Mouse (Mus musculus) heart, embryonic 13.5 days (tissue): ENCODE measurements at regions not wholly inside any gene's neighbourhood (a gene's known extent, or its start where the extent isn't known, plus 50 kb on each side); places are given as distances from the start of the nearest gene placed in this dataset.
"Not testable (repeated sequence)": the region's sequence is repeated elsewhere in the genome, so short reads cannot be mapped to it uniquely, and the experiment has no call there.

Experiments
- ATAC-seq: fragments of 200-750 bp; cut with Nextera tagmentation; 2 replicates; pipeline ENCODE4 v1.8.0; 2017; ENCODE audit warnings: moderate TSS enrichment; ENCODE audit not compliant: insufficient number of reproducible peaks, low FRiP score, low TSS enrichment; ENCODE audit errors: extremely low read depth
- H3K27ac ChIP-seq: fragments of 300-500 bp; sonication (generic); replicated peaks from 2 replicates; pipeline ENCODE4 v1.5.1; 2015; ENCODE audit warnings: moderate library complexity, mild to moderate bottlenecking, inconsistent platforms
- H3K27me3 ChIP-seq: fragments of 300-500 bp; sonication (generic); replicated peaks from 2 replicates; pipeline ENCODE4 v1.6.1; 2015; ENCODE audit warnings: mild to moderate bottlenecking, inconsistent platforms
- H3K36me3 ChIP-seq: fragments of 300-500 bp; sonication (generic); 2 replicates; pipeline ENCODE4 v1.6.1; 2015; ENCODE audit warnings: mild to moderate bottlenecking, inconsistent platforms
- H3K4me1 ChIP-seq: fragments of 300-500 bp; sonication (generic); 2 replicates; pipeline ENCODE4 v1.6.1; 2015; ENCODE audit warnings: inconsistent platforms
- H3K4me2 ChIP-seq: fragments of 300-500 bp; sonication (generic); 2 replicates; pipeline ENCODE4 v1.6.1; 2015; ENCODE audit warnings: inconsistent platforms, mild to moderate bottlenecking, moderate library complexity
- H3K4me3 ChIP-seq: fragments of 300-500 bp; sonication (generic); 2 replicates; pipeline ENCODE4 v1.5.1; 2015; ENCODE audit warnings: moderate library complexity, mild to moderate bottlenecking, inconsistent platforms
- H3K9ac ChIP-seq: fragments of 300-500 bp; sonication (generic); 2 replicates; pipeline ENCODE4 v1.6.1; 2015; ENCODE audit warnings: inconsistent platforms, mild to moderate bottlenecking, moderate library complexity
- H3K9me3 ChIP-seq: fragments of 300-500 bp; sonication (generic); 2 replicates; pipeline ENCODE4 v1.6.1; 2016; ENCODE audit warnings: inconsistent platforms
- WGBS: fragments of 180-500 bp; shearing (Covaris S2); methylation state at CpG from one replicate; pipeline ENCODE4 v1.1.7; 2015; ENCODE audit warnings: mixed read lengths; 5-methylcytosine and 5-hydroxymethylcytosine counted together

- no peaks in the 10 kb centered on the region for H3K36me3 ChIP-seq
- no peak overlapping the region for H3K4me2 ChIP-seq
- WGBS = 67% methylated on average over 3 of the region's 3 CpGs
- H3K27me3 ChIP-seq = no peaks in the 10 kb centered on the region
- no peak overlapping the region for H3K9ac ChIP-seq
- H3K4me3 ChIP-seq = no peak overlapping the region
- H3K27ac ChIP-seq = no peak overlapping the region
- no peaks in the 10 kb centered on the region for H3K9me3 ChIP-seq
- no peak for ATAC-seq
- H3K4me1 ChIP-seq = peaks cover 21% of the 10 kb centered on the region
Observed at GRCm38 (mm10) chr17:79977154-79977571, 81.2 kb upstream of the Atl2 start.

- Histone ChIP-seq H3K9me3 (no peaks in the 10 kb centered on the region), H3K9ac (no peak overlapping the region), H3K4me1 (peaks cover 21% of the 10 kb centered on the region), H3K36me3 (no peaks in the 10 kb centered on the region), H3K27ac (no peak overlapping the region), H3K27me3 (no peaks in the 10 kb centered on the region), H3K4me2 (peak overlapping the region; percentile 65), H3K4me3 (peak overlapping the region; percentile 27)
- no peak for ATAC-seq
- 76% methylated on average over 5 of the region's 5 CpGs for WGBS
Observed at GRCm38 (mm10) chr17:79976518-79977100, 80.7 kb upstream of the Atl2 start.

DNA sequence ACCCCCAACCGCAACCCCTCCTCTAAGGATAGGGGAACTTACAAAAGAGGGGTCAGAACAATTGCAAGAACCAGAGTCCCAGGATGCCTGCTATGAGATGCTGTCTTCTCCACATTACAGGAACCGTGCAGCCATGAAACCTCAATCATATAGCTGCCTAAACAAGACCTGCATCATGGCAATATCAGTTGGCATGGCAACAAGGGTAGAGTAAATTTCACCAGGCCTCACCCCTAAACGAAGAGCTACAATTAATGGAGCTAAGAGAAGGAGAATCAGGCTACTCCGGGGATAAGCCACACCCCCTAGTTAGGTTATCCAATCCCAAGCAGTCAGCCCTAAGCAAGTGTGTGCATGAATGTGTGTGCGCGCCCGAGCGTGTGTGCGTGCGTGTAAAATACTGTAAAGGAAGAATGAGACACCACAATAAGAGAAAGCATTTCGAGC lies 80.1 kb upstream of the Atl2 start:
- Histone ChIP-seq H3K4me2 (peak overlapping the region; percentile 65), H3K27me3 (0 out of 2 replicates have a peak, but pooled peaks cover 2% of the 10 kb centered on the region), H3K36me3 (no peaks in the 10 kb centered on the region), H3K27ac (no peak overlapping the region), H3K4me1 (peaks cover 21% of the 10 kb centered on the region), H3K9ac (no peak overlapping the region), H3K4me3 (peak overlapping the region; percentile 27), H3K9me3 (no peaks in the 10 kb centered on the region)
- ATAC-seq = no peak
- WGBS = 29% methylated on average over 11 of the region's 11 CpGs

GRCm38 (mm10) chr17:79975150-79975757 lies 79.3 kb upstream of the Atl2 start:
- H3K27ac ChIP-seq, ATAC-seq, H3K36me3 ChIP-seq, H3K9ac ChIP-seq, H3K27me3 ChIP-seq, H3K9me3 ChIP-seq: not testable (repeated sequence)
- H3K4me1 ChIP-seq = peaks cover 21% of the 10 kb centered on the region
- WGBS = 18% methylated on average over 16 of the region's 16 CpGs
- H3K4me2 ChIP-seq = peak overlapping the region; percentile 65
- peak overlapping the region; percentile 27 for H3K4me3 ChIP-seq

- Histone ChIP-seq H3K27me3 (peaks cover 22% of the 10 kb centered on the region), H3K4me3 (no peak overlapping the region), H3K4me1 (peaks cover 36% of the 10 kb centered on the region), H3K36me3 (no peaks in the 10 kb centered on the region), H3K9ac (no peak overlapping the region), H3K9me3 (no peaks in the 10 kb centered on the region), H3K27ac (no peak overlapping the region), H3K4me2 (no peak overlapping the region)
- no peak for ATAC-seq
- WGBS = 73% methylated on average over 8 of the region's 8 CpGs
Observed at GRCm38 (mm10) chr17:79971721-79972336, 75.9 kb upstream of the Atl2 start.

DNA sequence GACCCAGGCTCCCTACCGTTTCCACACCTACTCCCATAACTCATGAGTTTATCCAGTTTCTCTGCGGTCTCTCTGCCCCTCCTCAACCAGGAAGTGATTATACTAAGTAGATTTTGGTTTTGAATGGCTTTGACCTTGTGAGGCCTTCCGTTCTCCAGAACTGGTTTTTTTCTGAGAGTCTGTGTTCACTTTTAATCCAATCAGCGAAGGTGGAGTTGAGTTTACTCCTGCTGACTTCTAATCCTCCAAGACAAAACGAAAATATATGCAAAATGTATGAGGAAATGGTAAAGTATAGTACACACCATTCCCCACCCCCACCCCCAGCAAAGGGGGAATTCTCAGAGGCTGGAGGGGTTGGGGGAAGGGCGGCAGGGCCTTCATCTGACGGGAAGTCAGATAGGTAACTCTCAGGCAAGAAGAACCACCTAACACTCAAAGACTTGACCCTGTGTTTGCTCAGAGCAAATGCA lies 73.6 kb upstream of the Atl2 start:
- Histone ChIP-seq H3K9me3 (no peaks in the 10 kb centered on the region), H3K4me3 (no peak overlapping the region), H3K36me3 (no peaks in the 10 kb centered on the region), H3K27ac (0 out of 2 replicates have a peak overlapping the region, but pooled peaks have one; percentile 6), H3K9ac (no peak overlapping the region), H3K4me2 (peak overlapping the region; percentile 31; the same call in 1 of the 2 replicates), H3K4me1 (peaks cover 18% of the 10 kb centered on the region), H3K27me3 (peaks cover 23% of the 10 kb centered on the region)
- 25% methylated on average over 7 of the region's 7 CpGs for WGBS
- no peak for ATAC-seq

- WGBS = 53% methylated on average over 9 of the region's 9 CpGs
- ATAC-seq = 0 out of 2 replicates have a peak, but pooled peaks have one; percentile 26
- Histone ChIP-seq H3K4me1 (peaks cover 18% of the 10 kb centered on the region), H3K9me3 (no peaks in the 10 kb centered on the region), H3K9ac (no peak overlapping the region), H3K27ac (no peak overlapping the region), H3K4me2 (no peak overlapping the region), H3K36me3 (no peaks in the 10 kb centered on the region), H3K27me3 (peaks cover 23% of the 10 kb centered on the region), H3K4me3 (no peak overlapping the region)
Observed at GRCm38 (mm10) chr17:79968819-79969218, 72.9 kb upstream of the Atl2 start.

- 47% methylated on average over 6 of the region's 6 CpGs for WGBS
- H3K27me3 ChIP-seq = peaks cover 23% of the 10 kb centered on the region
- peaks cover 21% of the 10 kb centered on the region for H3K4me1 ChIP-seq
- ATAC-seq = no peak
- H3K27ac ChIP-seq = no peak overlapping the region
- no peaks in the 10 kb centered on the region for H3K9me3 ChIP-seq
- H3K9ac ChIP-seq = no peak overlapping the region
- H3K4me2 ChIP-seq = no peak overlapping the region
- no peak overlapping the region for H3K4me3 ChIP-seq
- no peaks in the 10 kb centered on the region for H3K36me3 ChIP-seq
Observed at GRCm38 (mm10) chr17:79966981-79967380, 71.1 kb upstream of the Atl2 start.

DNA sequence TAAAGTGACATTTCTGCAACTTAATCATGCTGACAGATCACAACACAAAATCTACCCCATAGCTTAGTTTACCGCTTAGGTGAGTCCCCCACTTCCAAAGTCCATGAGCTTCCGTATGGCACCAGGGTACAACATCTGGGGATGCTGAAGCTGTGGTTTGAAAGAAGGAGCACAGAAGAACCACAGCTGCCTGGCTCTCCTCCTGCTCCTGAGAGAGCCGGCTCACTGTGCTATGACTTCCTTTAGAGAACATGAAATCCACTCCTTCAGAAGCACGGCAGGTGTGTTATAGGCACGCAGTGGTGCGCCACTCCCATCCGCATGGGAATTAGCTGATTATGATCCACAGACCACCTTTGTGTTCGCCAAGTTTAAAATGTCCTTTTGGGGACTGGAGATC lies 69.7 kb upstream of the Atl2 start:
- Histone ChIP-seq H3K27me3 (peaks cover 17% of the 10 kb centered on the region), H3K27ac (no peak overlapping the region), H3K4me1 (peaks cover 31% of the 10 kb centered on the region), H3K36me3 (no peaks in the 10 kb centered on the region), H3K4me3 (no peak overlapping the region), H3K4me2 (no peak overlapping the region), H3K9me3 (no peaks in the 10 kb centered on the region), H3K9ac (no peak overlapping the region)
- no peak for ATAC-seq
- 86% methylated on average over 8 of the region's 8 CpGs for WGBS

DNA sequence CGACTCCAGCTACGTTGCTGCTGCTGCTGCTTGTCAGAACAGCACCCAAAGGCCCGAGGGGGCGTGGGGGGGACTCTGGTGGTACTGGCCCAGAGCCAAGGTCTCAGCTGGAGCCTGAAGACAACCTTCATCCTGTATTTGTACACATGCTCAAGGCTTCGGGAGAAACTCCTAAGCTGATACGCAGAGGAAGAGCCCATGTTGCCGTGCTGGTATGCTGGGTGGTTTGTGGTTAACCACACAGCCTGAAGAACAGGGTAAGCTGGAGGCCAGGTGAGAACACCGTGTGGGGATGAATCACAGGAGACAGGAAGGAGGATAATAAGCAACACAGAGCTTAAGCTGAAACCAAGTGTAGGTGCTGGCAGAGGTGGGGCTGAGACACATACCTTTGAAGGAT lies 68.9 kb upstream of the Atl2 start:
- H3K27me3 ChIP-seq = peaks cover 16% of the 10 kb centered on the region
- 69% methylated on average over 8 of the region's 8 CpGs for WGBS
- H3K36me3 ChIP-seq = no peaks in the 10 kb centered on the region
- H3K4me2 ChIP-seq = no peak overlapping the region
- no peak for ATAC-seq
- H3K4me1 ChIP-seq = peaks cover 32% of the 10 kb centered on the region
- no peak overlapping the region for H3K4me3 ChIP-seq
- no peak overlapping the region for H3K27ac ChIP-seq
- H3K9me3 ChIP-seq = no peaks in the 10 kb centered on the region
- H3K9ac ChIP-seq = no peak overlapping the region

DNA sequence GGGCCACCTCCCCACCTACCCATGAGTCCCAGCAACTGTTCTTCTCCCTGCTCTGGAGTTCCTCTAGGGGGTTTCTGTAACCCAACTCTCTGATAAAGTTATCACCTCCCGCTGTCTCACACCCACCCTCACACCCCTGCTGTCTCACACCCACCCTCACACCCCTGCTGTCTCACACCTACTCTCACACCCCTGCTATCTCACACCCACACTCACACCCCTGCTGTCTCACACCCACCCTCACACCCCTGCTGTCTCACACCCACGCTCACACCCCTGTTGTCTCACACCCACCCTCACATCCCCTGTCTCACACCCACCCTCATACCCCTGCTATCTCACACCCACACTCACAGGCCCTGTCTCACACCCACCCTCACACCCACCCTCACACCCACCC lies 67.4 kb upstream of the Atl2 start:
- Histone ChIP-seq H3K27ac (no peak overlapping the region), H3K4me1 (peaks cover 30% of the 10 kb centered on the region), H3K4me2 (no peak overlapping the region), H3K27me3 (peaks cover 16% of the 10 kb centered on the region), H3K9ac (no peak overlapping the region), H3K4me3 (no peak overlapping the region), H3K9me3 (no peaks in the 10 kb centered on the region), H3K36me3 (no peaks in the 10 kb centered on the region)
- WGBS = 43% methylated on average over 2 of the region's 2 CpGs
- ATAC-seq = no peak
